Mouse (Mus musculus): ENCODE data around the gene Slfn14. TPM values are rescaled to one million over a fixed set of nuclear protein-coding genes. Genes with fewer than 3 reads are reported as not detected.

Gene Slfn14
- polyA plus RNA-seq, 1 experiment, result not detected

- 20% methylated on average over 5 of the region's 5 CpGs for WGBS
- H3K4me3 ChIP-seq (ENCODE audit: low read depth, low read length), result no peak overlapping the region
- H3K36me3 ChIP-seq (ENCODE audit: control insufficient read depth, insufficient read depth, low read length), result peaks cover 4% of the 10 kb centered on the region
Observed at GRCm38 (mm10) chr11:83303751-83304150, 17.2 kb upstream of the Slfn14 start.

GRCm38 (mm10) chr11:83302526-83303251 lies 16.2 kb upstream of the Slfn14 start, which contains the start of gene Pex12:
Pex12 (minus strand) TSS chr11:83302586.
- TF ChIP-seq CTCF (IDR thresholded peaks at IDR 0.05; ENCODE audit: extremely low read depth, insufficient read length, insufficient replicate concordance, low read depth, low read length), result no peak
- peak; percentile 47 for TF ChIP-seq POLR2A (IDR thresholded peaks at IDR 0.05; ENCODE audit: low read depth, low read length)
- Histone ChIP-seq H3K4me1 (ENCODE audit: control insufficient read depth, insufficient read depth, insufficient read length, low read length) (peaks cover 4% of the 10 kb centered on the region), H3K27ac (ENCODE audit: insufficient read depth, low read depth, low read length) (peak within 1 kb of the TSS; percentile 95), H3K4me3 (ENCODE audit: low read depth, low read length) (peak within 1 kb of the TSS; percentile 82), H3K36me3 (ENCODE audit: control insufficient read depth, insufficient read depth, low read length) (no peaks in the 10 kb centered on the region), H3K27me3 (ENCODE audit: control insufficient read depth, insufficient read depth, low read length) (no peaks in the 10 kb centered on the region)
- under 1% methylated on average over 51 of the region's 51 CpGs for WGBS

More at GRCm38 (mm10) chr11:83303751-83304150, 17.2 kb upstream of the Slfn14 start:
- no peak for TF ChIP-seq CTCF (IDR thresholded peaks at IDR 0.05; ENCODE audit: extremely low read depth, insufficient read length, insufficient replicate concordance, low read depth, low read length)
- TF ChIP-seq POLR2A (IDR thresholded peaks at IDR 0.05; ENCODE audit: low read depth, low read length), result no peak
- no peak overlapping the region for H3K27ac ChIP-seq (ENCODE audit: insufficient read depth, low read depth, low read length)
- peaks cover 2% of the 10 kb centered on the region for H3K4me1 ChIP-seq (ENCODE audit: control insufficient read depth, insufficient read depth, insufficient read length, low read length)
- H3K27me3 ChIP-seq (ENCODE audit: control insufficient read depth, insufficient read depth, low read length), result no peaks in the 10 kb centered on the region

- no peak for TF ChIP-seq POLR2A (IDR thresholded peaks at IDR 0.05; ENCODE audit: low read depth, low read length)
- TF ChIP-seq CTCF (IDR thresholded peaks at IDR 0.05; ENCODE audit: extremely low read depth, insufficient read length, insufficient replicate concordance, low read depth, low read length), result no peak
- peak overlapping the region; percentile 95 for H3K27ac ChIP-seq (ENCODE audit: insufficient read depth, low read depth, low read length)
- H3K4me3 ChIP-seq (ENCODE audit: low read depth, low read length), result peak overlapping the region; percentile 82
- WGBS, result 2% methylated on average over 10 of the region's 10 CpGs
- peaks cover 6% of the 10 kb centered on the region for H3K4me1 ChIP-seq (ENCODE audit: control insufficient read depth, insufficient read depth, insufficient read length, low read length)
- H3K27me3 ChIP-seq (ENCODE audit: control insufficient read depth, insufficient read depth, low read length), result no peaks in the 10 kb centered on the region
- no peaks in the 10 kb centered on the region for H3K36me3 ChIP-seq (ENCODE audit: control insufficient read depth, insufficient read depth, low read length)
Observed at GRCm38 (mm10) chr11:83302124-83302523, 15.6 kb upstream of the Slfn14 start.

- Histone ChIP-seq H3K4me3 (ENCODE audit: low read depth, low read length) (no peak overlapping the region), H3K27ac (ENCODE audit: insufficient read depth, low read depth, low read length) (no peak overlapping the region), H3K27me3 (ENCODE audit: control insufficient read depth, insufficient read depth, low read length) (no peaks in the 10 kb centered on the region), H3K36me3 (ENCODE audit: control insufficient read depth, insufficient read depth, low read length) (peaks cover 3% of the 10 kb centered on the region; the same call in 1 of the 2 replicates), H3K4me1 (ENCODE audit: control insufficient read depth, insufficient read depth, insufficient read length, low read length) (peaks cover 6% of the 10 kb centered on the region)
- TF ChIP-seq POLR2A (IDR thresholded peaks at IDR 0.05; ENCODE audit: low read depth, low read length) (no peak), CTCF (IDR thresholded peaks at IDR 0.05; ENCODE audit: extremely low read depth, insufficient read length, insufficient replicate concordance, low read depth, low read length) (no peak)
- WGBS, result 63% methylated on average over 2 of the region's 2 CpGs
Observed at GRCm38 (mm10) chr11:83301431-83301831, 14.9 kb upstream of the Slfn14 start.

- H3K27ac ChIP-seq (ENCODE audit: insufficient read depth, low read depth, low read length), result no peak overlapping the region
- 78% methylated on average over 9 of the region's 9 CpGs for WGBS
- peaks cover 4% of the 10 kb centered on the region for H3K4me1 ChIP-seq (ENCODE audit: control insufficient read depth, insufficient read depth, insufficient read length, low read length)
- peaks cover 11% of the 10 kb centered on the region for H3K36me3 ChIP-seq (ENCODE audit: control insufficient read depth, insufficient read depth, low read length)
- TF ChIP-seq CTCF (IDR thresholded peaks at IDR 0.05; ENCODE audit: extremely low read depth, insufficient read length, insufficient replicate concordance, low read depth, low read length) (no peak), POLR2A (IDR thresholded peaks at IDR 0.05; ENCODE audit: low read depth, low read length) (no peak)
- H3K27me3 ChIP-seq (ENCODE audit: control insufficient read depth, insufficient read depth, low read length), result no peaks in the 10 kb centered on the region
- no peak overlapping the region for H3K4me3 ChIP-seq (ENCODE audit: low read depth, low read length)
Observed at GRCm38 (mm10) chr11:83299724-83300123, 13.2 kb upstream of the Slfn14 start.

- Histone ChIP-seq H3K4me3 (ENCODE audit: low read depth, low read length) (peak within 1 kb of the TSS; percentile 88), H3K4me1 (ENCODE audit: control insufficient read depth, insufficient read depth, insufficient read length, low read length) (peaks cover 4% of the 10 kb centered on the region), H3K36me3 (ENCODE audit: control insufficient read depth, insufficient read depth, low read length) (peaks cover 11% of the 10 kb centered on the region), H3K27ac (ENCODE audit: insufficient read depth, low read depth, low read length) (peak within 1 kb of the TSS; percentile 88), H3K27me3 (ENCODE audit: control insufficient read depth, insufficient read depth, low read length) (no peaks in the 10 kb centered on the region)
- TF ChIP-seq POLR2A (IDR thresholded peaks at IDR 0.05; ENCODE audit: low read depth, low read length) (peak; percentile 78), CTCF (IDR thresholded peaks at IDR 0.05; ENCODE audit: extremely low read depth, insufficient read length, insufficient replicate concordance, low read depth, low read length) (no peak)
- 2% methylated on average over 56 of the region's 56 CpGs for WGBS
Observed at GRCm38 (mm10) chr11:83298225-83299195, 12.0 kb upstream of the Slfn14 start, which contains the start of gene Ap2b1. Ap2b1 (plus strand) TSS chr11:83299024.
